Mouse (Mus musculus): ENCODE results near the gene Gm815. TPM values are rescaled to one million over a fixed set of nuclear protein-coding genes. Genes with fewer than 3 reads are reported as not detected.
A peak's percentile ranks its signal among the peaks of the same experiment; 100 is the strongest.

Gm815 gene
- polyA plus RNA-seq, 1 experiment: not detected

- peak overlapping the region; percentile 73 for H3K4me2 ChIP-seq (ENCODE audit: low read depth)
- H3ac ChIP-seq (ENCODE audit: control insufficient read depth, insufficient read length): no peak overlapping the region
- H3K4me3 ChIP-seq: peak overlapping the region; percentile 32
- H3K27me3 ChIP-seq (ENCODE audit: control insufficient read depth, insufficient read depth, insufficient read length): no peaks in the 10 kb centered on the region
- no peaks in the 10 kb centered on the region for H3K79me2 ChIP-seq (ENCODE audit: control insufficient read depth, insufficient read depth)
- H3K36me3 ChIP-seq (ENCODE audit: control insufficient read depth, insufficient read depth): no peaks in the 10 kb centered on the region
- TF ChIP-seq CEBPB (IDR thresholded peaks at IDR 0.05; ENCODE audit: insufficient read depth, poor library complexity, severe bottlenecking) (no peak), POLR2A (IDR thresholded peaks at IDR 0.05; ENCODE audit: insufficient read length, low read depth) (no peak), MYOD1 (IDR thresholded peaks at IDR 0.05; ENCODE audit: control insufficient read depth in 1 of 3, insufficient read length in 2 of 3, low read depth in 2 of 3) (no peak), REST (IDR thresholded peaks at IDR 0.05; ENCODE audit: insufficient read depth, insufficient read length) (no peak), MAX (IDR thresholded peaks at IDR 0.05; ENCODE audit: low read depth) (no peak), E2F4 (IDR thresholded peaks at IDR 0.05; ENCODE audit: insufficient read depth) (no peak), TCF12 (IDR thresholded peaks at IDR 0.05; ENCODE audit: insufficient read depth, poor library complexity, severe bottlenecking) (no peak), TCF3 (IDR thresholded peaks at IDR 0.05; ENCODE audit: insufficient read length, low read depth) (no peak), MYOG (IDR thresholded peaks at IDR 0.05; ENCODE audit: control insufficient read depth in 1 of 3, insufficient read depth in 1 of 3, insufficient read length in 2 of 3, low read depth in 2 of 3) (no peak), USF1 (IDR thresholded peaks at IDR 0.05; ENCODE audit: low read depth) (no peak), POLR2AphosphoS2 (IDR thresholded peaks at IDR 0.05; ENCODE audit: insufficient read length, low read depth) (no peak), SRF (IDR thresholded peaks at IDR 0.05; ENCODE audit: control insufficient read depth, insufficient read length, low read depth) (no peak)
These were observed 40.2 kb upstream of the Gm815 start for GRCm38 (mm10) chr19:26845276-26846016.

- H3K4me3 ChIP-seq: peak overlapping the region; percentile 32
- H3ac ChIP-seq (ENCODE audit: control insufficient read depth, insufficient read length): no peak overlapping the region
- H3K4me2 ChIP-seq (ENCODE audit: low read depth): peak overlapping the region; percentile 73
- H3K27me3 ChIP-seq (ENCODE audit: control insufficient read depth, insufficient read depth, insufficient read length): no peaks in the 10 kb centered on the region
- H3K36me3 ChIP-seq (ENCODE audit: control insufficient read depth, insufficient read depth): no peaks in the 10 kb centered on the region
- no peaks in the 10 kb centered on the region for H3K79me2 ChIP-seq (ENCODE audit: control insufficient read depth, insufficient read depth)
- no peak for TF ChIP-seq TCF12 (IDR thresholded peaks at IDR 0.05; ENCODE audit: insufficient read depth, poor library complexity, severe bottlenecking)
- TF ChIP-seq MYOG (IDR thresholded peaks at IDR 0.05; ENCODE audit: control insufficient read depth in 1 of 3, insufficient read depth in 1 of 3, insufficient read length in 2 of 3, low read depth in 2 of 3): no peak
- TF ChIP-seq POLR2A (IDR thresholded peaks at IDR 0.05; ENCODE audit: insufficient read length, low read depth): no peak
- no peak for TF ChIP-seq CEBPB (IDR thresholded peaks at IDR 0.05; ENCODE audit: insufficient read depth, poor library complexity, severe bottlenecking)
- no peak for TF ChIP-seq SRF (IDR thresholded peaks at IDR 0.05; ENCODE audit: control insufficient read depth, insufficient read length, low read depth)
- no peak for TF ChIP-seq MYOD1 (IDR thresholded peaks at IDR 0.05; ENCODE audit: control insufficient read depth in 1 of 3, insufficient read length in 2 of 3, low read depth in 2 of 3)
- TF ChIP-seq E2F4 (IDR thresholded peaks at IDR 0.05; ENCODE audit: insufficient read depth): no peak
- TF ChIP-seq POLR2AphosphoS2 (IDR thresholded peaks at IDR 0.05; ENCODE audit: insufficient read length, low read depth): no peak
- TF ChIP-seq REST (IDR thresholded peaks at IDR 0.05; ENCODE audit: insufficient read depth, insufficient read length): no peak
- TF ChIP-seq USF1 (IDR thresholded peaks at IDR 0.05; ENCODE audit: low read depth): no peak
- no peak for TF ChIP-seq MAX (IDR thresholded peaks at IDR 0.05; ENCODE audit: low read depth)
- no peak for TF ChIP-seq TCF3 (IDR thresholded peaks at IDR 0.05; ENCODE audit: insufficient read length, low read depth)
These were observed 39.7 kb upstream of the Gm815 start for GRCm38 (mm10) chr19:26846017-26846285.

- H3K4me3 ChIP-seq: no peak overlapping the region
- H3K79me2 ChIP-seq (ENCODE audit: control insufficient read depth, insufficient read depth): no peaks in the 10 kb centered on the region
- TF ChIP-seq MAX (IDR thresholded peaks at IDR 0.05; ENCODE audit: low read depth) (no peak), POLR2AphosphoS2 (IDR thresholded peaks at IDR 0.05; ENCODE audit: insufficient read length, low read depth) (no peak), TCF3 (IDR thresholded peaks at IDR 0.05; ENCODE audit: insufficient read length, low read depth) (no peak), TCF12 (IDR thresholded peaks at IDR 0.05; ENCODE audit: insufficient read depth, poor library complexity, severe bottlenecking) (no peak), E2F4 (IDR thresholded peaks at IDR 0.05; ENCODE audit: insufficient read depth) (no peak), CEBPB (IDR thresholded peaks at IDR 0.05; ENCODE audit: insufficient read depth, poor library complexity, severe bottlenecking) (no peak), POLR2A (IDR thresholded peaks at IDR 0.05; ENCODE audit: insufficient read length, low read depth) (no peak)
- no peaks in the 10 kb centered on the region for H3K36me3 ChIP-seq (ENCODE audit: control insufficient read depth, insufficient read depth)
- no peaks in the 10 kb centered on the region for H3K27me3 ChIP-seq (ENCODE audit: control insufficient read depth, insufficient read depth, insufficient read length)
- no peak overlapping the region for H3K4me2 ChIP-seq (ENCODE audit: low read depth)
- H3ac ChIP-seq (ENCODE audit: control insufficient read depth, insufficient read length): no peak overlapping the region
These were observed 34.5 kb upstream of the Gm815 start for GRCm38 (mm10) chr19:26851017-26851782.

- H3K36me3 ChIP-seq (ENCODE audit: control insufficient read depth, insufficient read depth): no peaks in the 10 kb centered on the region
- no peaks in the 10 kb centered on the region for H3K79me2 ChIP-seq (ENCODE audit: control insufficient read depth, insufficient read depth)
- no peak overlapping the region for H3K4me2 ChIP-seq (ENCODE audit: low read depth)
- H3K27me3 ChIP-seq (ENCODE audit: control insufficient read depth, insufficient read depth, insufficient read length): no peaks in the 10 kb centered on the region
- H3ac ChIP-seq (ENCODE audit: control insufficient read depth, insufficient read length): no peak overlapping the region
- H3K4me3 ChIP-seq: no peak overlapping the region
- TF ChIP-seq MYOG (IDR thresholded peaks at IDR 0.05; ENCODE audit: control insufficient read depth in 1 of 3, insufficient read depth in 1 of 3, insufficient read length in 2 of 3, low read depth in 2 of 3) (no peak), POLR2A (IDR thresholded peaks at IDR 0.05; ENCODE audit: insufficient read length, low read depth) (no peak), POLR2AphosphoS2 (IDR thresholded peaks at IDR 0.05; ENCODE audit: insufficient read length, low read depth) (no peak), MAX (IDR thresholded peaks at IDR 0.05; ENCODE audit: low read depth) (no peak), REST (IDR thresholded peaks at IDR 0.05; ENCODE audit: insufficient read depth, insufficient read length) (no peak), TCF12 (IDR thresholded peaks at IDR 0.05; ENCODE audit: insufficient read depth, poor library complexity, severe bottlenecking) (no peak), TCF3 (IDR thresholded peaks at IDR 0.05; ENCODE audit: insufficient read length, low read depth) (no peak), E2F4 (IDR thresholded peaks at IDR 0.05; ENCODE audit: insufficient read depth) (no peak)
These were observed 33.3 kb upstream of the Gm815 start for GRCm38 (mm10) chr19:26852325-26852900.
